8 mouse cellular contexts compared by ENCODE assay signal in genomic region chr4:131252602-131253442, GRCm38 (mm10).
DNase-seq lines count a peak whose midpoint lies in the region; ATAC-seq and TF ChIP-seq lines count a peak whose summit lies in the region.

No protein-coding gene starts in this region.

- WGBS in cerebellum, adult 2 months: 19% methylated on average over 30 of the region's 30 CpGs
- WGBS in forebrain, postnatal 0 days: 16% methylated on average over 30 of the region's 30 CpGs
- WGBS in lung, adult 2 months: 21% methylated on average over 30 of the region's 30 CpGs

- intact Hi-C loops in heart, postnatal 10 days (cut with DNase I): loop anchor here (1.0 to 5.0 kb wide), 4 partner anchors 112 to 586 kb away; partner anchors contain the start of gene Ptpru

- DNase-seq in Muller cell, postnatal 12 days (ENCODE audit: inconsistent ontology term): peak; percentile 67
- peak; percentile 83 to 90 for DNase-seq in cerebellum, adult 2 months
- DNase-seq in forebrain, postnatal 0 days: peak; percentile 92
- peak; percentile 89 to 90 for DNase-seq in heart, postnatal 10 days
- DNase-seq in kidney, postnatal 4 days: peak; percentile 90 to 93
- peak; percentile 59 for DNase-seq in lung, adult 2 months
- peak; percentile 76 for DNase-seq in ovary, postnatal 14 days (ENCODE audit: low spot score)

- H3K9ac ChIP-seq in forebrain, postnatal 0 days: peak overlapping the region; percentile 34

- ATAC-seq in forebrain, postnatal 0 days: peak; percentile 91
- ATAC-seq in monocyte, adult 5-6 weeks (replicated peaks; ENCODE audit: insufficient number of reproducible peaks, low FRiP score, low TSS enrichment, poor library complexity, severe bottlenecking): no peak

- no peaks in the 10 kb centered on the region for H3K9me3 ChIP-seq in forebrain, postnatal 0 days (ENCODE audit: low read length)

- TF ChIP-seq POLR2A in cerebellum, adult 2 months (IDR thresholded peaks at IDR 0.05; ENCODE audit: borderline replicate concordance, insufficient read depth, low read length): no peak
- TF ChIP-seq POLR2A in lung, adult 2 months (IDR thresholded peaks at IDR 0.05; ENCODE audit: borderline replicate concordance, extremely low read depth, low read depth, low read length): no peak

- H3K4me3 ChIP-seq in cerebellum, adult 2 months (replicated peaks; ENCODE audit: insufficient read depth, low read depth, low read length): no peak overlapping the region
- H3K4me3 ChIP-seq in forebrain, postnatal 0 days (ENCODE audit: low read depth, low read length): peak overlapping the region; percentile 21; the same call in 1 of the 2 replicates
- no peak overlapping the region for H3K4me3 ChIP-seq in lung, adult 2 months (replicated peaks; ENCODE audit: extremely low read depth, low read depth, low read length)

- no peaks in the 10 kb centered on the region for H3K4me1 ChIP-seq in cerebellum, adult 2 months (ENCODE audit: control insufficient read depth, insufficient read depth, low read length)
- peaks cover 3% of the 10 kb centered on the region; the same call in 1 of the 2 replicates for H3K4me1 ChIP-seq in forebrain, postnatal 0 days (ENCODE audit: insufficient read depth)
- peaks cover 7% of the 10 kb centered on the region; the same call in 1 of the 2 replicates for H3K4me1 ChIP-seq in lung, adult 2 months (ENCODE audit: control insufficient read depth, insufficient read depth, low read length)

- H3K27me3 ChIP-seq in cerebellum, adult 2 months (ENCODE audit: control insufficient read depth, insufficient read depth, low read length): no peaks in the 10 kb centered on the region
- no peaks in the 10 kb centered on the region for H3K27me3 ChIP-seq in forebrain, postnatal 0 days (ENCODE audit: insufficient read depth, low read length)

- peak overlapping the region; percentile 50 for H3K4me2 ChIP-seq in forebrain, postnatal 0 days (ENCODE audit: low read depth)

- peak; percentile 88 for TF ChIP-seq CTCF in cerebellum, adult 2 months (IDR thresholded peaks at IDR 0.05; ENCODE audit: borderline replicate concordance, insufficient read depth, low read depth, low read length)
- peak; percentile 91 for TF ChIP-seq CTCF in forebrain, postnatal 0 days (IDR thresholded peaks at IDR 0.05; ENCODE audit: low read depth)
- peak; percentile 76 for TF ChIP-seq CTCF in lung, adult 2 months (IDR thresholded peaks at IDR 0.05; ENCODE audit: insufficient read depth, low read length)

- H3K36me3 ChIP-seq in forebrain, postnatal 0 days (ENCODE audit: insufficient read depth): no peaks in the 10 kb centered on the region

- no peak overlapping the region for H3K27ac ChIP-seq in cerebellum, adult 2 months (ENCODE audit: insufficient read depth, low read length)
- H3K27ac ChIP-seq in forebrain, postnatal 0 days (ENCODE audit: low read depth, low read length): no peak overlapping the region
